Mouse (Mus musculus): ENCODE results near the gene Mrpl1. TPM values are rescaled to one million over a fixed set of nuclear protein-coding genes. Genes with fewer than 3 reads are reported as not detected.

Gene Mrpl1
- polyA plus RNA-seq (2012; rRNA removed): 10.1 and 10.6 TPM in 2 replicates

GRCm38 (mm10) chr5:96209459-96209858, at the start of gene Mrpl1:
Mrpl1 (plus strand) TSS chr5:96209493.
- peak; percentile 5 to 23 for DNase-seq (ENCODE audit: extremely low spot score in 1 of 2, low spot score in 1 of 2)

- peak in 1 of 2 experiments; percentile 21 for DNase-seq (ENCODE audit: extremely low spot score in 1 of 2, low spot score in 1 of 2)
Observed at GRCm38 (mm10) chr5:96160467-96161262, 48.6 kb upstream of the Mrpl1 start.

- no peak for DNase-seq (ENCODE audit: extremely low spot score in 1 of 2, low spot score in 1 of 2)
Observed at GRCm38 (mm10) chr5:96161263-96161577, 48.1 kb upstream of the Mrpl1 start.

- DNase-seq (ENCODE audit: extremely low spot score in 1 of 2, low spot score in 1 of 2): peak in 1 of 2 experiments; percentile 66
Observed at GRCm38 (mm10) chr5:96161578-96162398, 47.5 kb upstream of the Mrpl1 start.

GRCm38 (mm10) chr5:96162399-96163331, 46.6 kb upstream of the Mrpl1 start:
- DNase-seq (ENCODE audit: extremely low spot score in 1 of 2, low spot score in 1 of 2): peak; percentile 34 to 73

GRCm38 (mm10) chr5:96163396-96164020, 45.8 kb upstream of the Mrpl1 start:
- DNase-seq (ENCODE audit: extremely low spot score in 1 of 2, low spot score in 1 of 2): no peak

- DNase-seq (ENCODE audit: extremely low spot score in 1 of 2, low spot score in 1 of 2): no peak
Observed at GRCm38 (mm10) chr5:96164021-96164411, 45.3 kb upstream of the Mrpl1 start, which contains the start of gene Cnot6l. Cnot6l (minus strand) TSS chr5:96164171.

- DNase-seq (ENCODE audit: extremely low spot score in 1 of 2, low spot score in 1 of 2): no peak
Observed at GRCm38 (mm10) chr5:96166761-96167160, 42.5 kb upstream of the Mrpl1 start.

GRCm38 (mm10) chr5:96170443-96170842, 38.9 kb upstream of the Mrpl1 start:
- DNase-seq (ENCODE audit: extremely low spot score in 1 of 2, low spot score in 1 of 2): no peak

- DNase-seq (ENCODE audit: extremely low spot score in 1 of 2, low spot score in 1 of 2): no peak
Observed at GRCm38 (mm10) chr5:96171765-96172164, 37.5 kb upstream of the Mrpl1 start.

- DNase-seq (ENCODE audit: extremely low spot score in 1 of 2, low spot score in 1 of 2): no peak
Observed at GRCm38 (mm10) chr5:96176121-96176520, 33.2 kb upstream of the Mrpl1 start.

- DNase-seq (ENCODE audit: extremely low spot score in 1 of 2, low spot score in 1 of 2): no peak
Observed at GRCm38 (mm10) chr5:96176879-96177358, 32.4 kb upstream of the Mrpl1 start.

- DNase-seq (ENCODE audit: extremely low spot score in 1 of 2, low spot score in 1 of 2): no peak
Observed at GRCm38 (mm10) chr5:96183211-96183610, 26.1 kb upstream of the Mrpl1 start.

GRCm38 (mm10) chr5:96183987-96184386, 25.3 kb upstream of the Mrpl1 start:
- DNase-seq (ENCODE audit: extremely low spot score in 1 of 2, low spot score in 1 of 2): no peak

- DNase-seq (ENCODE audit: extremely low spot score in 1 of 2, low spot score in 1 of 2): no peak
Observed at GRCm38 (mm10) chr5:96189761-96190160, 19.5 kb upstream of the Mrpl1 start.

- no peak for DNase-seq (ENCODE audit: extremely low spot score in 1 of 2, low spot score in 1 of 2)
Observed at GRCm38 (mm10) chr5:96191251-96191650, 18.0 kb upstream of the Mrpl1 start.

- no peak for DNase-seq (ENCODE audit: extremely low spot score in 1 of 2, low spot score in 1 of 2)
Observed at GRCm38 (mm10) chr5:96196547-96197052, 12.7 kb upstream of the Mrpl1 start.

GRCm38 (mm10) chr5:96198271-96198670, 11.0 kb upstream of the Mrpl1 start:
- DNase-seq (ENCODE audit: extremely low spot score in 1 of 2, low spot score in 1 of 2): no peak

- DNase-seq (ENCODE audit: extremely low spot score in 1 of 2, low spot score in 1 of 2): no peak
Observed at GRCm38 (mm10) chr5:96200269-96200668, 9.0 kb upstream of the Mrpl1 start.

Measured in frontal cortex, adult 2 months (tissue).